Mouse (Mus musculus): Measurements from ENCODE around the gene Llgl2.

Gene Llgl2

GRCm38 (mm10) chr11:115809311-115809781 is 14.5 kb upstream of the Llgl2 start:
- peak; percentile 77 to 85 for DNase-seq

- DNase-seq, result peak; percentile 67 to 84
Observed at GRCm38 (mm10) chr11:115810377-115810776, 13.5 kb upstream of the Llgl2 start.

- no peak for DNase-seq
Observed at GRCm38 (mm10) chr11:115811381-115812093, 12.3 kb upstream of the Llgl2 start.

- peak; percentile 67 to 79 for DNase-seq
Observed at GRCm38 (mm10) chr11:115812095-115812494, 11.8 kb upstream of the Llgl2 start.

DNA sequence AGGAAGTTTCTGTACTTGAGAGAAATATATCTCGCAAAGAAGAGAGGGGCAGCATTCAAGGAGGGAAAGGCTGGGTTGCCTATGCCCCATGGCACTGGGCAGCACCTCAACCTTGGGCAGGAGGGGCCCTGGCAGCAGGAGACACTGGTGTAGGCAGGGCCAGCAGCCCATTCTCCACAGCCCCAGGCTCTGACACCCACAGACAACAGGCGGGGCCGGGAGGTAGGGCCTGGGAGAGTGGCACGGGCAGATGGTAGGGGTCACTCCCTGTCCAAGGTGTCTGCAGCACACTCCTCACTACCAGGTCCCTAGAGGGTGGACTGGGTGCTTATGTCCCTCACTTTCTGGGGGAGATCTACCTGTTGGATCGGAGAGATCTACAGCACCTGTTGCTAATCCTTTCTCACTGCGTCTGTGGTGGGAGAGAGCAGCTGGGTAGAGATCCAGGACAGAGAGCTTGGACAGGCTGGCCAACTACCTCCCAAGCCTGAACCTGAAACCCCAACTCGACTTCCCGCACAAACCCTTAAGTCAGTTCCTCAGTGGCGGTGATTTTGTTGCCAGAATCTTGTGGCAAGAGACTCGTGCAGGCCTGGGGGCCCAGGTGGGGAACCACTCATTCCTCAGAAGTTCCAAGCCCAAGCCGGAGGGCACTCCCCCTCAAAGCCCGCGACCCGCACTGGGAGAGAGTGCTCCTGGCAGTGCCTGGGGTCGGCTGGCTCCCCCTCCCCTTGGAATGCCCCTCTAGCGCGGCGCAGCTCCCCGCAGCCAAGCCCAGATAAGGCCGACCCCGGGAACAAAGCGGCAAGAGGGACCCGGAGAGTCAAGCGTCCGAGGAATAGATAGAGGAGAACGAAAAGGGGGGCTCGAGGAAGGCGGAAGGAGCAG is 11.1 kb upstream of the Llgl2 start:
- peak in 1 of 2 experiments; percentile 52 for DNase-seq

GRCm38 (mm10) chr11:115813507-115814296 is 10.1 kb upstream of the Llgl2 start, which contains the start of gene Caskin2:
TSS of gene Caskin2 (minus strand) at chr11:115813639.
- DNase-seq, result peak; percentile 96 to 98

DNA sequence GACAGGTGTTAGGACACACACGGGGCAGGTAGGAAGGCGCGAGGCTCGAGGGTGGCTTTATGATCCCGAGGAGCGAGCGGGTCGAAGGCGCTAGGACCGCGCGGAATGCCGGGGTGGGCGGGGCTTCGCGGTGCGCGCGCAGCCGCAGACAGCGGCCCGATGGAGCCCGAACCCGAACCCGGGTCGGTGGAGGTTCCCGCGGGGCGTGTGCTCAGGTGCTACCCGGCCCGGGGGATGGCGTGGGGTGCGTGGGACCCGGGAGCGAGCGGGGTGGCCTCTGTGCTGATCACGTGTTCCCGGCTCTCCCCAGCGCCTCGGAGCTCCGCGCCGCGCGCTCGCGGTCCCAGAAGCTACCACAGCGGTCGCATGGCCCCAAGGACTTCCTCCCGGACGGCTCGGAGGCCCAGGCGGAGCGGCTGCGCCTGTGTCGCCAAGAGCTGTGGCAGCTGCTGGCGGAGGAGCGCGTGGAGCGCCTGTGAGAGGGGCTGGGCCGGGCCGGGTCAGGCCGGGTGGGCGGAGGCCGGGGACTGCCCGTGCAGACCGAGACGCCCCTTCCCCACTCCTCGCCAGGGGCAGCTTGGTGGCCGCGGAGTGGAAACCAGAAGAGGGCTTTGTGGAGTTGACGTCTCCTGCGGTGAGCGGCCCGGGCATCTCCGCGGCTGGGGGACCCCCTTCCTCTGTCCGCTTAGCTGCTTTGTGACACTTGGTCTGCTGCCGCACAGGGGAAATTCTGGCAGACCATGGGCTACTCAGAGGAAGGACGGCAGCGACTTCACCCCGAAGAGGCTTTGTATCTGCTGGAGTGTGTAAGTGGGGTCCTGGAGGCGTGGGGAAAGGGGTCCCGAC is 9.0 kb upstream of the Llgl2 start, which contains the start of gene Tsen54:
Gene Tsen54, plus strand, starts transcription at position 120 of the 846 bp plus-strand sequence.
- peak; percentile 83 to 84 for DNase-seq

- DNase-seq, result no peak
Observed at GRCm38 (mm10) chr11:115817331-115817730, 6.5 kb upstream of the Llgl2 start.

DNA sequence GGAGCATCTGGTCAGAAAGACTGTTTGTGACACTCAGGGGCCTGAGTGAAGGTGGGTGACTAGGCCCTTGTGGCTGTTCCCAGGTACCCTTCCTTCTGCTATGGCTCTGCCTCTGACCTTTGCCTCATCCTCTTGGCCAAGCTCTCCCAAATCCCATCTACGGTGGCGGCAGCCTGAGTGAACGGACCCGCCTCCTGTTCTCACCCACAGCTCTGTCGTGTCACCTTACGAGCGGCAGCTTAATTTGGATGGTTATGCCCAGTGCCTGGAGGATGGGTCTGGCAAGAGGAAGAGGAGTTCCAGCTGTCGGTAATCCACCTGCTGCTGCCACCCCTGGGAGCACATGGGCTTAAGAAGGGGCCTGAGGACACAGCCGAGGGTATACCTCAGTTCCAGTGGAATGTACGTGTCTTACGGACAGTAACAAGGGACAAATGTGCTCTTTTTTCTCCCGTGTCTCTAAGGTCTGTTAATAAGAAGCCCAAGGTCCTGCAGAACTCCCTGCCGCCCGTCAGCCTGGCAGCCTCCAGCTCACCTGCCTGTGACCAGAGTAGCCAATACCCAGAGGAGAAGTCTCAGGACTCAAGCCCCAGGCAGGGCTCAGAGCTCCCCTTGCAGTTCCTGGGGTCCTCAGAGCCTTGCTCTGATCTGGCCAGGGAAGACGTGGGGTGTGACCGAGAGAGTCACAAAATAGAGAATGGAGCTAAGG is 3.8 kb upstream of the Llgl2 start:
- no peak for DNase-seq

DNA sequence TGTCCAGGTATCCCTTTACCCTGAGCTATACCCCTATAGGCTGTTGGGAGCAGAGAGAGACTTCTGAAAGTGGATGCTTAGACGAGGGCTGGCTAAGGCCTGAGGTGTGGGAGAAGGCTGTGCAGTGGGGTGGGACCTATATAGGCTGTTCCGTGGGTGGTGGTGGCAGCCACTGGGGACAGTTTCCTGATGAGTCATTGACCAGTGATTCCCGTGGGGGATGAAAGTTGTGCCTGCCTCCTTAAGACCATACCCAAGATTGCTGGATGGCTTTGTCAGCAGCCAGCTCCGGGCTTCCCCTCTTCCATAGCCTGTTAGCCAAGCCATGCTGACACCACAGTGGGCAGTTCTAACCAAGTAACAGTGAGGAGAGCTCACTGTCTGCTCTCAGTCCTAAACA is 2.8 kb upstream of the Llgl2 start:
- DNase-seq, result no peak

GRCm38 (mm10) chr11:115824813-115825212 is 964 bp downstream of the Llgl2 start:
- DNase-seq, result no peak

DNA sequence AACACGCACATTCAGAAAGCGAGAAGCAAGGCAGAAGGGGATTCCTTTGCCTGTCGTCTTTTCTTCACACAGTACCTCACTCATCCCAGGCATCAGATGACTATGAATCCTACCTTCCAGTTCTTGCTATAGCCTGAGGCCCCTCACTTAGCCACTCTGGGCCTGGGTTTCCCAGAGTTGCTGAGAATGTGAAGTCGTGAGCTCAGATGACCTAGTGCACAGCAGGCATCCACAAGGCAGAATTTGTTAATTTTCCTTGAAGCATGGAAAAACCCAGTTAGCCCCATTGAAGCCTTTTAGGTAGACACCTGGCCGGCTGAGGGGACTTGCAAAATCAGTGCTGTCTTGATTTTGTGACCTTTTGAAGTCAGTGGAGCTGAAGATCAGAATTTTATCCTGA is 2.6 kb downstream of the Llgl2 start:
- DNase-seq, result no peak

DNA sequence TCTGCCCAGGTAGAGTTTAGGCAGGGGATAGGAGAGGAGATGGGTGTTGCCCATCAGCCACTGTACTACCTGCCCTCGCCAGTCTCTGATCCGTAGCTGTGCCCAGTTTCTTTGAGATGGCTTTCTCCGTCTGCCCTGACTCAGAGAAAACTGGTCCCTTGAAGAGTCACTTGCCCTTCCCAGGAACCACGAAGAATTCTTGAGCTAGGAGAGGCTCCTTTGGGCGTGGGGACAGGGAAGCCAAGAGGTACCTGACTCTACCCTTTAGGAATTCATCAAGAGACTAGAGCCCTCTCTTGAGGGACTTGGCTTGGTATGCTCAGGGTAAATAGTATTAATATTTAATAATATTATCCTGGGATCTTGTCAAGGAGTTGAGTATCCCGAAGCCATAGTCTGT is 3.8 kb downstream of the Llgl2 start:
- peak; percentile 65 to 77 for DNase-seq

GRCm38 (mm10) chr11:115829036-115829435 is 5.2 kb downstream of the Llgl2 start:
- DNase-seq, result no peak

DNA sequence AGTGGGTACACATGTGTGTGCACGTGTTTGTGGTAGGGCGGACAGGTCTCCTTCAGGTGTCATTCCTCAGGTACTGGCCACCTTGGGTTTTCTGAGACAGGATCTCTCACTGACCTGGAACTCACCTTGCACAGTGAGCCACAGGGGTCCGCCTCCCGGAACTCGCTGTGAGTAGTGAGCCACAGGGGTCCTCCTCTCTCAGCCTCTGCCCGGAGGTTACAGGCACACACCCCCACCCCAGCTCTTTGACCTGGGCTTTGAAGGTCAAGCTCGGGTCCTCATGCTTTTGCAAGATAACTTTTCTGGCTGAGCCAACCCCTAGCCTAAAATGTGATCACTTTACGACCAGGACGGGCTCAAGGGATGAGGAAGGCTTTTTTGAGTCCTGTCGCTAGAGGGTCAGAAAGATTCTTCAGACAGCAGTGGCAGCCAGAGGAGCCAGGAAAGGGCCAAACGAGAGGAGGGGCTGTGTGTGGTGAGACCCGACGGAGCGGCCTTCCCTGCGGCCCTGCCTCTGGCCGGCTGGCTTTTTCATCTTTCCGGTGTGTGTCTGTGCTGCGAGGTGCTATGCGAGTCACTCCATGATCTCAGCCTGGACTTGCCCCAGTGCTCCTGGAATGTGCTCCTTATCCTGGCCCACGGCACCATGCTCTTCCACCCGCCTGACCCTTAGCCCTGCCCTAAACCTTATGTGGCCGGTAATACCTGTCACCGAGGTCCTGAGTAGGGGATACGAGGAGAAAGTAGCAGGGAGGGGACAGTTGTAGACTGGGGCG is 6.9 kb downstream of the Llgl2 start:
- DNase-seq, result peak in 1 of 2 experiments; percentile 3

- DNase-seq, result no peak
Observed at GRCm38 (mm10) chr11:115831518-115831917, 7.7 kb downstream of the Llgl2 start.

- peak; percentile 39 to 51 for DNase-seq
Observed at GRCm38 (mm10) chr11:115832064-115832463, 8.2 kb downstream of the Llgl2 start.

DNA sequence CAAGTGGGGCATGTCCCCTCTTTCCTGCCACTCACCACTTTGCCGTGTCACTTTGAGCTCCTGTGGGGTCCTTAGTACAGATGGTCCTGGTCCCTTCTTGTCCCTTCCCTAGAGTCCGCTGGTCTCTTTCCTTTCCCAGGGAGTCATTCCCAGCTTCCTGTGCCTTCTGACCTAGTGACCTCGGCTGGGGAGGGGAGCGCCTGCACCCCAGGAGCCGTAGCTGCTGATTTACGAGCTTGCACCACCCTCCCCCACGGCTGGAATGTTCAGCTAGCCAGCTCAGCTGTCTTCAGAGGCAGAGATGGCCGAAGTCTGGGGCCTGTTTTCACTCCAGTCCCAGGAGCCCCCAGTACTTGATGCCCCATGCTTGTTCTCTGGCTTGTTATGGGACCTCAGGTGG is 8.7 kb downstream of the Llgl2 start:
- DNase-seq, result peak; percentile 58 to 67

GRCm38 (mm10) chr11:115833021-115833513 is 9.2 kb downstream of the Llgl2 start:
- peak; percentile 47 to 71 for DNase-seq

- no peak for DNase-seq
Observed at GRCm38 (mm10) chr11:115834033-115834432, 10.2 kb downstream of the Llgl2 start.

Measured in lung, adult 18-20 months (tissue).